Mouse (Mus musculus) embryonic facial prominence, embryonic 12.5 days (tissue): ENCODE data around the gene Dusp5. TPM values are rescaled to one million over a fixed set of nuclear protein-coding genes. Genes with fewer than 3 reads are reported as not detected.

Experiments
- ATAC-seq: fragments of 200-750 bp; cut with Nextera tagmentation; 2 replicates; pipeline ENCODE4 v1.8.0; 2017; ENCODE audit not compliant: insufficient number of reproducible peaks, insufficient read depth, low FRiP score, low TSS enrichment
- H3K27ac ChIP-seq: fragments of 300-500 bp; sonication (generic); 2 replicates; pipeline ENCODE4 v1.5.1; 2016; ENCODE audit warnings: mild to moderate bottlenecking
- H3K27me3 ChIP-seq: fragments of 300-500 bp; sonication (generic); 2 replicates; pipeline ENCODE4 v1.6.1; 2016; ENCODE audit warnings: mild to moderate bottlenecking, moderate library complexity
- H3K36me3 ChIP-seq: fragments of 300-500 bp; sonication (generic); 2 replicates; pipeline ENCODE4 v1.6.1; 2016; ENCODE audit warnings: mild to moderate bottlenecking
- H3K4me1 ChIP-seq: fragments of 300-500 bp; sonication (generic); 2 replicates; pipeline ENCODE4 v1.6.1; 2016
- H3K4me2 ChIP-seq: fragments of 300-500 bp; sonication (generic); replicated peaks from 2 replicates; pipeline ENCODE4 v1.6.1; 2016; ENCODE audit warnings: mild to moderate bottlenecking, moderate library complexity
- H3K4me3 ChIP-seq: fragments of 300-500 bp; sonication (generic); 2 replicates; pipeline ENCODE4 v1.5.1; 2016; ENCODE audit warnings: mild to moderate bottlenecking
- H3K9ac ChIP-seq: fragments of 300-500 bp; sonication (generic); 2 replicates; pipeline ENCODE4 v1.6.1; 2016; ENCODE audit warnings: mild to moderate bottlenecking, moderate library complexity
- H3K9me3 ChIP-seq: fragments of 300-500 bp; sonication (generic); 2 replicates; pipeline ENCODE4 v1.6.1; 2016; ENCODE audit warnings: mild to moderate bottlenecking, moderate library complexity
- WGBS: fragments of 180-500 bp; shearing (Covaris S2); methylation state at CpG from one replicate; pipeline ENCODE4 v1.1.7; 2016; 5-methylcytosine and 5-hydroxymethylcytosine counted together
- polyA plus RNA-seq: library from polyadenylated mRNA; unstranded; fragments of >200 nt; fragmentation: Nextera tagmentation; extraction: Ambion mirVana; gene quantifications from 2 replicates; pipeline ENCODE4 v1.2.1, GENCODE M21; 2016

Gene Dusp5
- polyA plus RNA-seq, 1 experiment from 2014 or later: 5.2 TPM

GRCm38 (mm10) chr19:53568553-53568952 is 39.6 kb downstream of the Dusp5 start:
- 69% methylated on average over 3 of the region's 3 CpGs for WGBS

GRCm38 (mm10) chr19:53571056-53571455 is 42.1 kb downstream of the Dusp5 start:
- Histone ChIP-seq H3K27ac (no peak overlapping the region), H3K9me3 (no peaks in the 10 kb centered on the region), H3K36me3 (no peaks in the 10 kb centered on the region), H3K4me3 (no peak overlapping the region), H3K4me2 (no peak overlapping the region), H3K4me1 (no peaks in the 10 kb centered on the region), H3K9ac (no peak overlapping the region), H3K27me3 (no peaks in the 10 kb centered on the region)
- no peak for ATAC-seq
- 92% methylated on average over 4 of the region's 4 CpGs for WGBS

More at GRCm38 (mm10) chr19:53568553-53568952, 39.6 kb downstream of the Dusp5 start:
- no peaks in the 10 kb centered on the region for H3K27me3 ChIP-seq
- no peaks in the 10 kb centered on the region for H3K36me3 ChIP-seq
- no peak overlapping the region for H3K9ac ChIP-seq
- H3K27ac ChIP-seq: no peak overlapping the region
- no peak overlapping the region for H3K4me3 ChIP-seq
- ATAC-seq: no peak
- no peaks in the 10 kb centered on the region for H3K4me1 ChIP-seq
- no peak overlapping the region for H3K4me2 ChIP-seq
- H3K9me3 ChIP-seq: no peaks in the 10 kb centered on the region

GRCm38 (mm10) chr19:53571501-53572428 is 42.9 kb downstream of the Dusp5 start:
- Histone ChIP-seq H3K9me3 (no peaks in the 10 kb centered on the region), H3K27ac (no peak overlapping the region), H3K36me3 (no peaks in the 10 kb centered on the region), H3K9ac (no peak overlapping the region), H3K4me1 (no peaks in the 10 kb centered on the region), H3K4me2 (no peak overlapping the region), H3K27me3 (no peaks in the 10 kb centered on the region), H3K4me3 (no peak overlapping the region)
- 79% methylated on average over 18 of the region's 18 CpGs for WGBS
- ATAC-seq: no peak

- no peaks in the 10 kb centered on the region for H3K27me3 ChIP-seq
- WGBS: 82% methylated on average over 12 of the region's 12 CpGs
Measured at GRCm38 (mm10) chr19:53572607-53573006, 43.7 kb downstream of the Dusp5 start.

GRCm38 (mm10) chr19:53573151-53573550 is 44.2 kb downstream of the Dusp5 start:
- no peak overlapping the region for H3K9ac ChIP-seq
- H3K27ac ChIP-seq: no peak overlapping the region
- no peak overlapping the region for H3K4me2 ChIP-seq
- H3K4me1 ChIP-seq: no peaks in the 10 kb centered on the region
- WGBS: 80% methylated on average over 3 of the region's 3 CpGs
- ATAC-seq: no peak
- no peaks in the 10 kb centered on the region for H3K9me3 ChIP-seq
- H3K36me3 ChIP-seq: no peaks in the 10 kb centered on the region
- no peaks in the 10 kb centered on the region for H3K27me3 ChIP-seq
- no peak overlapping the region for H3K4me3 ChIP-seq

More at GRCm38 (mm10) chr19:53572607-53573006, 43.7 kb downstream of the Dusp5 start:
- no peaks in the 10 kb centered on the region for H3K9me3 ChIP-seq
- no peak for ATAC-seq
- no peaks in the 10 kb centered on the region for H3K36me3 ChIP-seq
- no peak overlapping the region for H3K4me3 ChIP-seq
- no peaks in the 10 kb centered on the region for H3K4me1 ChIP-seq
- no peak overlapping the region for H3K27ac ChIP-seq
- H3K9ac ChIP-seq: no peak overlapping the region
- H3K4me2 ChIP-seq: no peak overlapping the region

GRCm38 (mm10) chr19:53574131-53574530 is 45.2 kb downstream of the Dusp5 start:
- 55% methylated on average over 8 of the region's 8 CpGs for WGBS
- ATAC-seq: no peak

GRCm38 (mm10) chr19:53574546-53574945 is 45.6 kb downstream of the Dusp5 start:
- no peak overlapping the region for H3K4me2 ChIP-seq
- no peak overlapping the region for H3K4me3 ChIP-seq
- no peak overlapping the region for H3K9ac ChIP-seq
- H3K27me3 ChIP-seq: no peaks in the 10 kb centered on the region
- H3K27ac ChIP-seq: no peak overlapping the region
- no peaks in the 10 kb centered on the region for H3K36me3 ChIP-seq
- H3K4me1 ChIP-seq: no peaks in the 10 kb centered on the region
- no peak for ATAC-seq
- WGBS: 89% methylated on average over 7 of the region's 7 CpGs
- no peaks in the 10 kb centered on the region for H3K9me3 ChIP-seq

More at GRCm38 (mm10) chr19:53574131-53574530, 45.2 kb downstream of the Dusp5 start:
- Histone ChIP-seq H3K4me3 (no peak overlapping the region), H3K27ac (no peak overlapping the region), H3K4me1 (no peaks in the 10 kb centered on the region), H3K36me3 (no peaks in the 10 kb centered on the region), H3K27me3 (no peaks in the 10 kb centered on the region), H3K9me3 (no peaks in the 10 kb centered on the region), H3K9ac (no peak overlapping the region), H3K4me2 (no peak overlapping the region)

- no peaks in the 10 kb centered on the region for H3K27me3 ChIP-seq
- H3K4me3 ChIP-seq: no peak overlapping the region
- no peak overlapping the region for H3K4me2 ChIP-seq
- H3K27ac ChIP-seq: no peak overlapping the region
- no peaks in the 10 kb centered on the region for H3K4me1 ChIP-seq
- H3K9me3 ChIP-seq: no peaks in the 10 kb centered on the region
- no peak overlapping the region for H3K9ac ChIP-seq
- no peaks in the 10 kb centered on the region for H3K36me3 ChIP-seq
- ATAC-seq: no peak
- 78% methylated on average over 4 of the region's 4 CpGs for WGBS
Measured at GRCm38 (mm10) chr19:53575296-53576010, 46.5 kb downstream of the Dusp5 start.

GRCm38 (mm10) chr19:53576061-53576460 is 47.2 kb downstream of the Dusp5 start:
- ATAC-seq: no peak

GRCm38 (mm10) chr19:53577025-53577800 is 48.3 kb downstream of the Dusp5 start:
- H3K36me3 ChIP-seq: no peaks in the 10 kb centered on the region
- H3K4me1 ChIP-seq: no peaks in the 10 kb centered on the region
- H3K27ac ChIP-seq: no peak overlapping the region
- WGBS: 64% methylated on average over 11 of the region's 11 CpGs
- H3K9me3 ChIP-seq: no peaks in the 10 kb centered on the region
- no peak overlapping the region for H3K4me2 ChIP-seq
- no peak for ATAC-seq
- H3K9ac ChIP-seq: no peak overlapping the region
- H3K27me3 ChIP-seq: no peaks in the 10 kb centered on the region
- H3K4me3 ChIP-seq: no peak overlapping the region

More at GRCm38 (mm10) chr19:53576061-53576460, 47.2 kb downstream of the Dusp5 start:
- WGBS: 80% methylated on average over 7 of the region's 7 CpGs
- Histone ChIP-seq H3K4me2 (no peak overlapping the region), H3K4me3 (no peak overlapping the region), H3K9ac (no peak overlapping the region), H3K4me1 (no peaks in the 10 kb centered on the region), H3K27me3 (no peaks in the 10 kb centered on the region), H3K36me3 (no peaks in the 10 kb centered on the region), H3K9me3 (no peaks in the 10 kb centered on the region), H3K27ac (no peak overlapping the region)

- WGBS: 13% methylated on average over 8 of the region's 8 CpGs
Measured at GRCm38 (mm10) chr19:53578597-53579252, 49.8 kb downstream of the Dusp5 start.

More at GRCm38 (mm10) chr19:53578597-53579252, 49.8 kb downstream of the Dusp5 start:
- Histone ChIP-seq H3K4me3 (no peak overlapping the region), H3K9ac (no peak overlapping the region), H3K4me1 (no peaks in the 10 kb centered on the region), H3K27me3 (no peaks in the 10 kb centered on the region), H3K4me2 (no peak overlapping the region), H3K36me3 (no peaks in the 10 kb centered on the region), H3K27ac (no peak overlapping the region), H3K9me3 (peaks cover under 1% of the 10 kb centered on the region; the same call in 1 of the 2 replicates)
- ATAC-seq: no peak
